ENCODE assay signal across 29 mouse cellular contexts in genomic region chr13:9173414-9173813, GRCm38 (mm10).
DNase-seq lines count a peak whose midpoint lies in the region; ATAC-seq and TF ChIP-seq lines count a peak whose summit lies in the region.
"Had no signal": no experiment of that assay in that cellular context is flagged by ENCODE, and none has a peak within 500 bp of the region (broad histone marks: within the 10 kb centered on the region; RNA-seq: fewer than 3 reads in every experiment).

No protein-coding gene starts in this region.

- no peaks in the 10 kb centered on the region; the same call in 1 of the 2 replicates for H3K4me1 ChIP-seq in liver, postnatal 0 days (ENCODE audit: insufficient read depth)
- H3K4me1 ChIP-seq in liver, embryonic 12.5 days: 0 out of 2 replicates have a peak, but pooled peaks cover 2% of the 10 kb centered on the region
- H3K4me1 ChIP-seq in intestine, postnatal 0 days (replicated peaks; ENCODE audit: control insufficient read depth, insufficient read depth, low read length): no peaks in the 10 kb centered on the region
- H3K4me1 ChIP-seq: hindbrain, embryonic 13.5 days; kidney, embryonic 15.5 days; limb, embryonic 13.5 days; neural tube, embryonic 15.5 days had no signal

- peak overlapping the region; percentile 11; the same call in 1 of the 2 replicates for H3K27ac ChIP-seq in liver, postnatal 0 days (ENCODE audit: low read depth)
- H3K27ac ChIP-seq in liver, embryonic 12.5 days: no peak overlapping the region
- H3K27ac ChIP-seq in intestine, postnatal 0 days (ENCODE audit: low read depth, low read length): no peak overlapping the region
- H3K27ac ChIP-seq: hindbrain, embryonic 13.5 days; kidney, embryonic 15.5 days; layer of hippocampus, adult 2 months; limb, embryonic 13.5 days; neural tube, embryonic 15.5 days had no signal

- DNase-seq in liver, postnatal 0 days: no peak
- peak; percentile 65 for DNase-seq in MEL-GATA-1-ER (ENCODE audit: extremely low read depth, low read depth)
- no peak for DNase-seq in adrenal gland, postnatal 4 days (ENCODE audit: low spot score in 2 of 2)
- DNase-seq: adrenal gland, adult 2 months; cerebellum, adult 11-12 months; cerebellum, adult 9-11 months; heart, postnatal 14 days; kidney, adult 18-20 months; kidney, postnatal 25 days; lung, adult 18-20 months; lung, postnatal 14 days; midbrain, embryonic 14.5 days; right cerebral cortex, postnatal 25 days; spleen, adult 18-20 months; thymus, postnatal 4 days had no signal

- 38% methylated on average over 3 of the region's 3 CpGs for WGBS in liver, postnatal 0 days (ENCODE audit: insufficient replicate concordance)
- WGBS in liver, embryonic 12.5 days (ENCODE audit: insufficient replicate concordance): 50% methylated on average over 3 of the region's 3 CpGs
- WGBS in intestine, postnatal 0 days: 48% methylated on average over 3 of the region's 3 CpGs

- peaks cover 66% of the 10 kb centered on the region for H3K36me3 ChIP-seq in liver, postnatal 0 days (replicated peaks; ENCODE audit: insufficient read depth, low read length)
- H3K36me3 ChIP-seq in liver, embryonic 12.5 days: peaks cover 77% of the 10 kb centered on the region
- H3K36me3 ChIP-seq in intestine, postnatal 0 days (ENCODE audit: control insufficient read depth, insufficient read depth): peaks cover 55% of the 10 kb centered on the region

- TF ChIP-seq CTCF in liver, postnatal 0 days (IDR thresholded peaks at IDR 0.05; ENCODE audit: low read depth): no peak
- no peak for TF ChIP-seq CTCF in intestine, postnatal 0 days (IDR thresholded peaks at IDR 0.05; ENCODE audit: low read depth)

- H3K4me2 ChIP-seq in liver, postnatal 0 days (ENCODE audit: low read depth, low read length): no peak overlapping the region
- H3K4me2 ChIP-seq in liver, embryonic 12.5 days: no peak overlapping the region
- H3K4me2 ChIP-seq in intestine, postnatal 0 days (replicated peaks; ENCODE audit: low read depth): no peak overlapping the region
- H3K4me2 ChIP-seq: hindbrain, embryonic 13.5 days; kidney, embryonic 15.5 days; limb, embryonic 13.5 days; liver, embryonic 11.5 days; neural tube, embryonic 15.5 days had no signal

- H3K9ac ChIP-seq in liver, postnatal 0 days (replicated peaks): no peak overlapping the region
- H3K9ac ChIP-seq in liver, embryonic 12.5 days: no peak overlapping the region
- no peak overlapping the region for H3K9ac ChIP-seq in intestine, postnatal 0 days (ENCODE audit: low read depth, low read length)
- H3K9ac ChIP-seq: hindbrain, embryonic 13.5 days; kidney, embryonic 15.5 days; limb, embryonic 13.5 days; neural tube, embryonic 15.5 days had no signal

- ATAC-seq in liver, postnatal 0 days: peak; percentile 31; the same call in 1 of the 2 replicates
- no peak for ATAC-seq in liver, embryonic 12.5 days
- peak; percentile 85 to 96 for ATAC-seq in hematopoietic stem cell, adult 5-6 weeks (replicated peaks in 1 of 2; ENCODE audit: insufficient read depth in 1 of 2, low FRiP score in 2 of 2, low TSS enrichment in 1 of 2, low read depth in 1 of 2, poor library complexity in 2 of 2, severe bottlenecking in 2 of 2)
- ATAC-seq in neutrophil, adult 5-6 weeks (ENCODE audit: extremely low read depth, insufficient number of reproducible peaks, low FRiP score, poor library complexity, severe bottlenecking): peak; percentile 82
- ATAC-seq in inflammation-experienced regulatory T-cells, adult 6 months: no peak
- ATAC-seq in intestine, postnatal 0 days: no peak
- ATAC-seq: activated CD4-positive, CD25-positive, alpha-beta regulatory T cell, adult 4 months; forebrain, embryonic 16.5 days had no signal

- TF ChIP-seq EP300 in liver, postnatal 0 days (IDR thresholded peaks at IDR 0.05; ENCODE audit: low read depth): no peak; the same call in 1 of the 2 replicates

- H3K27me3 ChIP-seq in liver, postnatal 0 days (ENCODE audit: insufficient read depth, low read length): no peaks in the 10 kb centered on the region
- H3K27me3 ChIP-seq in liver, embryonic 12.5 days (replicated peaks): no peaks in the 10 kb centered on the region
- H3K27me3 ChIP-seq in intestine, postnatal 0 days (replicated peaks; ENCODE audit: control insufficient read depth, insufficient read depth, low read length): no peaks in the 10 kb centered on the region
- H3K27me3 ChIP-seq: hindbrain, embryonic 13.5 days; kidney, embryonic 15.5 days; limb, embryonic 13.5 days; neural tube, embryonic 15.5 days had no signal

- H3K4me3 ChIP-seq in liver, postnatal 0 days (ENCODE audit: low read depth, low read length): no peak overlapping the region
- H3K4me3 ChIP-seq in liver, embryonic 12.5 days: no peak overlapping the region
- H3K4me3 ChIP-seq in intestine, postnatal 0 days (ENCODE audit: low read depth, low read length): no peak overlapping the region
- H3K4me3 ChIP-seq: erythroblast, embryonic 14.5 days; hindbrain, embryonic 13.5 days; kidney, embryonic 15.5 days; layer of hippocampus, adult 2 months; limb, embryonic 13.5 days; neural tube, embryonic 15.5 days had no signal

- H3K9me3 ChIP-seq in liver, postnatal 0 days (ENCODE audit: low read length): no peaks in the 10 kb centered on the region
- H3K9me3 ChIP-seq in liver, embryonic 12.5 days (replicated peaks): no peaks in the 10 kb centered on the region
- no peaks in the 10 kb centered on the region for H3K9me3 ChIP-seq in intestine, postnatal 0 days (ENCODE audit: control insufficient read depth)
- H3K9me3 ChIP-seq: hindbrain, embryonic 13.5 days; kidney, embryonic 15.5 days; limb, embryonic 13.5 days; neural tube, embryonic 15.5 days had no signal

Comparison
In these comparisons a context has a peak if more than half of its experiments do, and no peak if none do; other contexts are left out.
1. ATAC-seq: peak in liver, postnatal 0 days (single experiment), hematopoietic stem cell, adult 5-6 weeks (2 of 2) and neutrophil, adult 5-6 weeks (single experiment); none in liver, embryonic 12.5 days (single experiment), inflammation-experienced regulatory T-cells, adult 6 months (single experiment) and intestine, postnatal 0 days (single experiment).